Comparison of ENCODE assay signal across 20 mouse cellular contexts in the genomic region with DNA sequence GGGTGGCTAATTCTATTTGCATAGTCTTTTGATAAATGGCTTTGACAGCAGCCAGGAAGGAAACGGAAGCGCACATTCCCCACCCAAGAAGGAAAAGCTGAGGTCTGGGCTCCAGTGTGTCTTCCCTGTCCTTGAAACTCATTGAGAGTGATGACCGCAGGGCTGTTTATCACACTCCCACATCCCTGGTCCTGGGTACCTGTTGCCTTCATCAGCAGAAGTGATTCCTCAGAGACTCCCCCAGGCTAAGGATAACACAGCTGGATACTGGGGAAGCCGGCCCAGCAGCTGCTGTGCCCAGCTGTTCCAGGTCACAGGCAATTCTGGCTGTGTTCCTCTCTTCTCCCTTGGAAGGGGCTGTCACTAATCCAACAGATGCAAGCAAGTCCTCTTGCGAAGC. TPM values are rescaled to one million over a fixed set of nuclear protein-coding genes. Genes with fewer than 3 reads are reported as not detected.
DNase-seq lines count a peak whose midpoint lies in the region; ATAC-seq and TF ChIP-seq lines count a peak whose summit lies in the region.
"Had no signal": no experiment of that assay in that cellular context is flagged by ENCODE, and none has a peak within 500 bp of the region (broad histone marks: within the 10 kb centered on the region; RNA-seq: fewer than 3 reads in every experiment).

No protein-coding gene starts in this region.

- TF ChIP-seq CTCF in lung, embryonic 14.5 days (IDR thresholded peaks at IDR 0.05; ENCODE audit: low read depth): no peak

- H3K4me3 ChIP-seq in lung, embryonic 14.5 days (ENCODE audit: low read depth, low read length): no peak overlapping the region
- H3K4me3 ChIP-seq in kidney, embryonic 15.5 days (replicated peaks): no peak overlapping the region
- H3K4me3 ChIP-seq: embryonic facial prominence, embryonic 12.5 days; erythroblast, embryonic 14.5 days; limb, embryonic 12.5 days; liver, embryonic 13.5 days; megakaryocyte, embryonic 14.5 days; neural tube, embryonic 13.5 days had no signal

- peak; percentile 38 for DNase-seq in lung, embryonic 14.5 days
- no peak for DNase-seq in lung, postnatal 36 days
- peak; percentile 17 for DNase-seq in kidney, adult 18-20 months
- peak; percentile 50 to 63 for DNase-seq in kidney, postnatal 4 days
- no peak for DNase-seq in yolk sac, embryonic 10.5 days (ENCODE audit: low spot score)
- no peak for DNase-seq in layer of hippocampus, postnatal 10 days (ENCODE audit: low spot score in 2 of 2)
- DNase-seq: adrenal gland, postnatal 14 days; cerebellum, adult 9-11 months; layer of hippocampus, adult 9-11 months; liver, embryonic 13.5 days; midbrain, embryonic 14.5 days; thymus, adult 18-20 months had no signal

- H3K9me3 ChIP-seq in lung, embryonic 14.5 days (ENCODE audit: low read depth, low read length): no peaks in the 10 kb centered on the region
- no peaks in the 10 kb centered on the region for H3K9me3 ChIP-seq in kidney, embryonic 15.5 days (replicated peaks)
- H3K9me3 ChIP-seq: embryonic facial prominence, embryonic 12.5 days; limb, embryonic 12.5 days; liver, embryonic 13.5 days; megakaryocyte, embryonic 14.5 days; neural tube, embryonic 13.5 days had no signal

- no peaks in the 10 kb centered on the region for H3K36me3 ChIP-seq in lung, embryonic 14.5 days (ENCODE audit: insufficient read depth)
- H3K36me3 ChIP-seq in kidney, embryonic 15.5 days: no peaks in the 10 kb centered on the region
- H3K36me3 ChIP-seq: embryonic facial prominence, embryonic 12.5 days; limb, embryonic 12.5 days; liver, embryonic 13.5 days; neural tube, embryonic 13.5 days had no signal

- WGBS in lung, embryonic 14.5 days: 23% methylated on average over 5 of the region's 5 CpGs
- 17% methylated on average over 5 of the region's 5 CpGs for WGBS in kidney, embryonic 15.5 days

- H3K4me1 ChIP-seq in lung, embryonic 14.5 days (ENCODE audit: insufficient read depth): no peaks in the 10 kb centered on the region
- peaks cover 25% of the 10 kb centered on the region for H3K4me1 ChIP-seq in kidney, embryonic 15.5 days

- no peak overlapping the region for H3K27ac ChIP-seq in lung, embryonic 14.5 days (ENCODE audit: low read depth)
- H3K27ac ChIP-seq in kidney, embryonic 15.5 days: 0 out of 2 replicates have a peak overlapping the region, but pooled peaks have one; percentile 10
- H3K27ac ChIP-seq: embryonic facial prominence, embryonic 12.5 days; limb, embryonic 12.5 days; liver, embryonic 13.5 days; neural tube, embryonic 13.5 days had no signal

- no peak overlapping the region for H3K4me2 ChIP-seq in lung, embryonic 14.5 days
- H3K4me2 ChIP-seq in kidney, embryonic 15.5 days: no peak overlapping the region
- H3K4me2 ChIP-seq: embryonic facial prominence, embryonic 12.5 days; limb, embryonic 12.5 days; liver, embryonic 13.5 days; neural tube, embryonic 13.5 days had no signal

- ATAC-seq in lung, embryonic 14.5 days (ENCODE audit: insufficient read depth): no peak
- peak; percentile 38; the same call in 1 of the 2 replicates for ATAC-seq in kidney, embryonic 15.5 days (replicated peaks; ENCODE audit: low FRiP score)
- ATAC-seq: activated CD4-positive, CD25-positive, alpha-beta regulatory T cell, adult 4 months; forebrain, embryonic 14.5 days had no signal

- no peaks in the 10 kb centered on the region for H3K27me3 ChIP-seq in lung, embryonic 14.5 days (ENCODE audit: insufficient read depth, low read length)
- H3K27me3 ChIP-seq in kidney, embryonic 15.5 days: peaks cover 9% of the 10 kb centered on the region; the same call in 1 of the 2 replicates
- H3K27me3 ChIP-seq: liver, embryonic 13.5 days had no signal

- no peak overlapping the region for H3K9ac ChIP-seq in lung, embryonic 14.5 days
- H3K9ac ChIP-seq in kidney, embryonic 15.5 days: no peak overlapping the region
- H3K9ac ChIP-seq: embryonic facial prominence, embryonic 12.5 days; limb, embryonic 12.5 days; liver, embryonic 13.5 days; neural tube, embryonic 13.5 days had no signal

RNA-seq across cellular contexts. Expression of gene Gtf3a, which starts 40.9 kb away (rescaled TPM):
- 124 and 130 TPM in 2 replicates for polyA plus RNA-seq in lung, embryonic 14.5 days (2014; fragmentation: Nextera tagmentation; extraction: Ambion mirVana)
- polyA plus RNA-seq in kidney, embryonic 15.5 days (2015; fragmentation: Nextera tagmentation; extraction: Ambion mirVana): 120 and 125 TPM in 2 replicates
- 10 to 100 TPM; 29.0 to 33.9 TPM for total RNA-seq in layer of hippocampus, postnatal 10 days (2021)

RNA-seq across cellular contexts. Expression of gene Mtif3, which starts 56.1 kb away (rescaled TPM):
- 19.8 and 21.8 TPM in 2 replicates for polyA plus RNA-seq in lung, embryonic 14.5 days (2014; fragmentation: Nextera tagmentation; extraction: Ambion mirVana)
- 24.8 and 25.0 TPM in 2 replicates for polyA plus RNA-seq in kidney, embryonic 15.5 days (2015; fragmentation: Nextera tagmentation; extraction: Ambion mirVana)
- 10 to 100 TPM; 15.5 to 17.8 TPM for total RNA-seq in layer of hippocampus, postnatal 10 days (2021)

Comparison
In these comparisons a context has a peak if more than half of its experiments do, and no peak if none do; other contexts are left out.
1. DNase-seq: peak in lung, embryonic 14.5 days (single experiment), kidney, adult 18-20 months (single experiment) and kidney, postnatal 4 days (2 of 2); none in lung, postnatal 36 days (single experiment), yolk sac, embryonic 10.5 days (single experiment) and layer of hippocampus, postnatal 10 days (0 of 2).